In the genomic region with DNA sequence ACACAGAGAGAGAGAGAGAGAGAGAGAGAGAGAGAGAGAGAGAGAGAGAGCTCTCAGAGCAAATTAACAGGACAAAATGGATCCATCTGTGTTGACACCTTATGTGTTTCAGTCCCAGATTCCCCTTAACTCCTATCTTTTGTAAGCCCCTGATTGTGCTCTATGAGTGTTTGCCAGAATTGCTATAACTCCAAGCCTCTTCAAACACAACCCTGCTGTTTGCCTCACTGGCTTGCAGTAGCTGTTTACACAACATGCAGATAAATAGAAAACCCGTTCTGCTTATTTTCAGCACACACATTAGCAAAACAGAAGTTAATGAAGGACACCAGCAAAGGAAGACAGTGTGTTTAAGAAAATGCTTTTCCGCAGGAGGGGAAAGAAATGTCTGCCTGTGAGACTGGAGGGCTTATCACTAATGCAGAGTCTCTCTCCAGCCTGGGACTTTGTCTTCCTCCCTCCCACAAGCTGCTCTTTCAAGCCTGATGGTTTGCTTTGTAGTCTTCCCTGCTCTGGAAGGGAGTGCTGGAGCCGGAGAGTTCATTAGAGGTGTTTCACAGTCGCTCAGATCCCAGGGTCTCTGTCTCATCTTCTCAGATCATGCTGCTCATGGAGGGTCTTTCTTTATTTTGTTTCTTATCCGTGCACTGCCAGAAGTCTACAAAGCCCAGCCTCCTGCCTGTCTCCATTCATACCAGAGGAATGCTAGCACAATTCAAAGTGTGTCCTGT, we compare ENCODE assay signal across 11 mouse cellular contexts.
A peak's percentile ranks its signal among the peaks of the same experiment; 100 is the strongest.
DNase-seq lines count a peak whose midpoint lies in the region; ATAC-seq and TF ChIP-seq lines count a peak whose summit lies in the region.
"Had no signal": no experiment of that assay in that cellular context is flagged by ENCODE, and none has a peak within 500 bp of the region (broad histone marks: within the 10 kb centered on the region; RNA-seq: fewer than 3 reads in every experiment).

No protein-coding gene starts in this region.

- WGBS in lung, embryonic 15.5 days, result 14% methylated on average over 5 of the region's 5 CpGs
- WGBS in lung, postnatal 0 days, result 19% methylated on average over 5 of the region's 5 CpGs
- WGBS in embryonic facial prominence, embryonic 14.5 days, result 23% methylated on average over 5 of the region's 5 CpGs
- WGBS in hindbrain, embryonic 15.5 days, result 10% methylated on average over 5 of the region's 5 CpGs

- no peak for TF ChIP-seq CTCF in lung, postnatal 0 days (IDR thresholded peaks at IDR 0.05)

- no peak overlapping the region for H3K4me3 ChIP-seq in lung, embryonic 15.5 days
- no peak overlapping the region for H3K4me3 ChIP-seq in lung, postnatal 0 days (ENCODE audit: low read depth, low read length)
- no peak overlapping the region for H3K4me3 ChIP-seq in embryonic facial prominence, embryonic 14.5 days (ENCODE audit: low read depth, low read length)
- H3K4me3 ChIP-seq in hindbrain, embryonic 15.5 days, result no peak overlapping the region

- no peak for TF ChIP-seq EP300 in lung, postnatal 0 days (IDR thresholded peaks at IDR 0.05)

- no peak overlapping the region for H3K9ac ChIP-seq in lung, embryonic 15.5 days
- no peak overlapping the region for H3K9ac ChIP-seq in lung, postnatal 0 days (replicated peaks; ENCODE audit: low read depth)
- no peak overlapping the region for H3K9ac ChIP-seq in embryonic facial prominence, embryonic 14.5 days (ENCODE audit: low read depth, low read length)
- no peak overlapping the region for H3K9ac ChIP-seq in hindbrain, embryonic 15.5 days

- no peaks in the 10 kb centered on the region for H3K36me3 ChIP-seq in lung, embryonic 15.5 days
- H3K36me3 ChIP-seq in lung, postnatal 0 days (ENCODE audit: insufficient read depth, low read length), result no peaks in the 10 kb centered on the region
- no peaks in the 10 kb centered on the region for H3K36me3 ChIP-seq in embryonic facial prominence, embryonic 14.5 days (ENCODE audit: control insufficient read depth, insufficient read depth, low read length)
- no peaks in the 10 kb centered on the region for H3K36me3 ChIP-seq in hindbrain, embryonic 15.5 days

- no peaks in the 10 kb centered on the region for H3K27me3 ChIP-seq in lung, embryonic 15.5 days
- no peaks in the 10 kb centered on the region for H3K27me3 ChIP-seq in lung, postnatal 0 days (replicated peaks; ENCODE audit: insufficient read depth, low read length)
- no peaks in the 10 kb centered on the region for H3K27me3 ChIP-seq in embryonic facial prominence, embryonic 14.5 days (replicated peaks; ENCODE audit: control insufficient read depth, insufficient read depth, low read length)
- H3K27me3 ChIP-seq in hindbrain, embryonic 15.5 days, result no peaks in the 10 kb centered on the region

- H3K4me2 ChIP-seq in lung, embryonic 15.5 days, result no peak overlapping the region
- no peak overlapping the region for H3K4me2 ChIP-seq in lung, postnatal 0 days (replicated peaks; ENCODE audit: low read depth, low read length)
- no peak overlapping the region for H3K4me2 ChIP-seq in embryonic facial prominence, embryonic 14.5 days (ENCODE audit: low read depth, low read length)
- no peak overlapping the region; the same call in 1 of the 2 replicates for H3K4me2 ChIP-seq in hindbrain, embryonic 15.5 days

- ATAC-seq in lung, embryonic 15.5 days (ENCODE audit: borderline replicate concordance, extremely low read depth, low FRiP score, low TSS enrichment), result peak; percentile 39; the same call in 1 of the 2 replicates
- ATAC-seq in lung, postnatal 0 days, result no peak
- ATAC-seq in embryonic facial prominence, embryonic 14.5 days (ENCODE audit: low read depth), result no peak
- ATAC-seq in hindbrain, embryonic 15.5 days (ENCODE audit: low FRiP score, low read depth), result no peak; the same call in 1 of the 2 replicates
- no peak for ATAC-seq in cerebellum, adult (ENCODE audit: insufficient number of reproducible peaks, low FRiP score, low TSS enrichment)
- ATAC-seq: intestine, postnatal 0 days had no signal

- H3K27ac ChIP-seq in lung, embryonic 15.5 days, result peak overlapping the region; percentile 76
- H3K27ac ChIP-seq in lung, postnatal 0 days (ENCODE audit: low read length), result no peak overlapping the region
- H3K27ac ChIP-seq in embryonic facial prominence, embryonic 14.5 days (replicated peaks; ENCODE audit: low read depth, low read length), result no peak overlapping the region
- H3K27ac ChIP-seq in hindbrain, embryonic 15.5 days (replicated peaks), result peak overlapping the region; percentile 7; the same call in 1 of the 2 replicates

- H3K9me3 ChIP-seq in lung, embryonic 15.5 days, result no peaks in the 10 kb centered on the region
- no peaks in the 10 kb centered on the region for H3K9me3 ChIP-seq in lung, postnatal 0 days (ENCODE audit: low read length)
- H3K9me3 ChIP-seq in embryonic facial prominence, embryonic 14.5 days (ENCODE audit: control insufficient read depth, low read length), result no peaks in the 10 kb centered on the region
- no peaks in the 10 kb centered on the region for H3K9me3 ChIP-seq in hindbrain, embryonic 15.5 days

- peaks cover 13% of the 10 kb centered on the region for H3K4me1 ChIP-seq in lung, embryonic 15.5 days
- H3K4me1 ChIP-seq in lung, postnatal 0 days (ENCODE audit: insufficient read depth, low read depth, low read length), result no peaks in the 10 kb centered on the region; the same call in 1 of the 2 replicates
- H3K4me1 ChIP-seq in embryonic facial prominence, embryonic 14.5 days (ENCODE audit: control insufficient read depth, insufficient read depth, low read length), result peaks cover 6% of the 10 kb centered on the region; the same call in 1 of the 2 replicates
- H3K4me1 ChIP-seq in hindbrain, embryonic 15.5 days (replicated peaks), result peaks cover 15% of the 10 kb centered on the region

- DNase-seq in lung, postnatal 0 days (ENCODE audit: low spot score), result no peak
- peak; percentile 23 for DNase-seq in embryonic facial prominence, embryonic 14.5 days (ENCODE audit: low spot score)
- peak; percentile 58 for DNase-seq in retina, embryonic 14.5 days (ENCODE audit: low spot score)
- no peak for DNase-seq in right cerebral cortex, postnatal 4 days
- DNase-seq: adrenal gland, adult 8-10 months; cerebellum, postnatal 14 days; lung, postnatal 4 days had no signal

Comparison
In these comparisons a context has a peak if more than half of its experiments do, and no peak if none do; other contexts are left out.
1. H3K27ac ChIP-seq: peak in lung, embryonic 15.5 days (single experiment) and hindbrain, embryonic 15.5 days (single experiment); none in lung, postnatal 0 days (single experiment) and embryonic facial prominence, embryonic 14.5 days (single experiment).
2. DNase-seq: peak in embryonic facial prominence, embryonic 14.5 days (single experiment) and retina, embryonic 14.5 days (single experiment); none in lung, postnatal 0 days (single experiment) and right cerebral cortex, postnatal 4 days (single experiment).